Mouse (Mus musculus) fibroblast of lung, adult 2 months (primary cell): ENCODE measurements around the gene Gm8020.
"Not testable (repeated sequence)": the region's sequence is repeated elsewhere in the genome, so short reads cannot be mapped to it uniquely, and the experiment has no call there.

Experiments
- DNase-seq: peaks from one replicate; pipeline ENCODE4 v3.0.0-alpha.2; 2011; ENCODE audit warnings: low read depth

Gene Gm8020

DNA sequence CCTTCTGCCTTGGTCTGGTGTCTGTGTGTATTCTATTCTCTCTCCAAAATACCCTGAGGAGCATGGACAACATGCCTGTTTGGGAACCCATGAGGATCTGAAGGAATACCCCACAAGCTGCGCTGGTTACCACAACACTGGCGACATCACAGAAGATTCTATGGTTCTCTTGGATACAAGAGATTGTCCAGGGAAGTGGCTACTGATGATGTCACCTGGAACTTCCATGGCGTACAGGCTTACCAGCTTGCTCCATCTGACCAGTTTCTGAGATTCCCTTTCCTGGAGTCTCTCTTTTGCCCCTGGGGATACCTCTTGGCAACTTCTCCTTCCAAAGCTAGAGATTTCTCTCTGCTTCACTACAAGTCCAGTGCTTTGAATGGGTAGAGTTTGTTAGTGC is at the start of gene Gm8020:
TSS of gene Gm8020 (minus strand) at position 101 of the 400 bp plus-strand sequence.
- DNase-seq = not testable (repeated sequence)

- not testable (repeated sequence) for DNase-seq
These were observed 41.1 kb upstream of the Gm8020 start for GRCm38 (mm10) chr14:42543170-42543701.

DNA sequence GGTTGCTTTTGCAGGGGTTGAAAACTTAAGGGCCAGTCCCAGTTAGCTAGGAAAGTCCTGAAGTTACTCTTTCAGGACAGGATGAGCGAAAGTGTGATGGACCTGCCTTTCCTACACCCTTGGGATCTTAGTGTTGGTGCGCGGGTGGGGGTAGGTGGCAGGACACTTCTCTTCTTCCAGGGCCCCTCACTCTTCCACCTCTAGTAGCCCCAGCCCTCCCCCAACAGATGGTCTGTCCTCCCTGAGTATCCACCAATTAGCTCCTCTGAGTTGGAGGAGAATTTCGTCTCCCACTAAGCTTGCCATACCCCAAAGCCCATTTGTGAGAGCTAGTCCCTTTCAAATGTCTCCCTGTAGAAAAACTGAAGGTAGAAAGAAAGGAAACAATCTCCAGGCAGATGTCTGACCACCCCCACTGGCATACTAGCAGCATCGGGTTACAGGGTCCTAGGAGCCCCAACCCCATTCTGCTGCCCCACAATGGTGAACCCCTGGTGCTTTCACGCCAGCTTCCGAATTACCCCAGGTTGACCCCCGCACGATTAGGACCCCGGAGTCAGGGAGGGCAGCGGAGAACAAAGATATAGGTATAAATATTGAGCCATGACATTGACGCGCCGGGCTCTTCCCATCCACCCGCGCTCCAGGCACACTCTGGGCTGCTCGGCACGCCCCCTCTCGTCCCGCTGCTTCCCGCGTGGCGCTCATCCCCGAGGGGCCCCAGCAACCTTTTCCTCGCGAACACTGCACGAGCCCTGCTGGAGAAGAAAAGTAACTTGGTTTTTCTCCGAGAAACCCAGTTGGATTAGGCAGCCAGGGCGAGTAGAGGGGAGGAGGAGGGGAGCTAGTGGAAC is 40.4 kb upstream of the Gm8020 start:
- not testable (repeated sequence) for DNase-seq

DNA sequence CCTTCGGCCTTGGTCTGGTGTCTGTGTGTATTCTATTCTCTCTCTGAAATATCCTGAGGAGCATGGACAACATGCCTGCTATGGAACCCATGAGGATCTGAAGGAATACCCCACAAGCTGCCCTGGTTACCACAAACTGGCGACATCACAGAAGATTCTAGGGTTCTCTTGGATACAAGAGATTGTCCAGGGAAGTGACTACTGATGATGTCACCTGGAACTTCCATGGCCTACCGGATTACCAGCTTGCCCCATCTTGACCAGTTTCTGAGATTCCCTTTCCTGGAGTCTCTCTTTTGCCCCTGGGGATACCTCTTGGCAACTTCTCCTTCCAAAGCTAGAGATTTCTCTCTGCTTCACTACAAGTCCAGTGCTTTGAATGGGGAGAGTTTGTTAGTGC is 22.0 kb upstream of the Gm8020 start, which contains the start of gene Gm8024:
TSS of gene Gm8024 (minus strand) at position 101 of the 400 bp plus-strand sequence.
- DNase-seq = not testable (repeated sequence)

- DNase-seq = not testable (repeated sequence)
These were observed 38.6 kb downstream of the Gm8020 start, which contains the start of gene Gm8011 for GRCm38 (mm10) chr14:42463581-42463980. Gm8011 (plus strand) TSS chr14:42463881.
